Mouse (Mus musculus): Measurements from ENCODE around the gene Mmel1.

DNA sequence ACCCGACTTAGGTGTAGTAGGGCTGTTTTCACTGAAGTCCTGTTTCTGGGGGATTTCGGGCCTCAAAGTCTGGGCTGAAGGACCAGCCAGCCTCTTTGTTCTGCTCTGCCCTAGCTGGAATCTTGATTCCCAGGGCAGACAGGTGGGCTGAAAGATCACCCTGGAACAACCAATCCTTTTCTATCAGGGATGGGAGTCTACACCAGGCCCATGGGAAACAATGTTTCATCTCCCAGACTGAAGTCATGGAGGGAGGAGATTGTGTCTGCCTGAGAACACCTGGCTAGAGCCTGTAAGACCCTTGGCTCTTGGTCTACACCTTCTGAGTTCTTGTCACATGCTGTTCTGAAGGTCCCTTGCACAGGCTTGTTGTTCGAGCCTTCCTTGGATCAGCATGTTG, 10.8 kb upstream of the Mmel1 start:
- TF ChIP-seq CTCF (IDR thresholded peaks at IDR 0.05) (no peak), POLR2A (IDR thresholded peaks at IDR 0.05; ENCODE audit: insufficient read depth, low read depth, low read length) (no peak), EP300 (IDR thresholded peaks at IDR 0.05; ENCODE audit: insufficient read depth, low read depth, low read length) (no peak)

Measured in heart, adult 2 months (tissue).